Mouse (Mus musculus) testis, adult 2 months (tissue): Measurements from ENCODE around the gene Mrps26. TPM values are rescaled to one million over a fixed set of nuclear protein-coding genes. Genes with fewer than 3 reads are reported as not detected.

Experiments used
- H3K27ac ChIP-seq: fragments of 200-500 bp; 2 replicates; pipeline ENCODE4 v1.5.1; 2012; ENCODE audit warnings: low read depth, low read length; ENCODE audit not compliant: control insufficient read depth, insufficient read depth
- H3K27me3 ChIP-seq: fragments of 200-500 bp; 2 replicates; pipeline ENCODE4 v1.6.1; 2012; ENCODE audit warnings: mild to moderate bottlenecking, low read length, moderate library complexity; ENCODE audit not compliant: control insufficient read depth, insufficient read depth
- H3K36me3 ChIP-seq: fragments of 200-500 bp; 2 replicates; pipeline ENCODE4 v1.6.1; 2012; ENCODE audit warnings: mild to moderate bottlenecking, low read length; ENCODE audit not compliant: control insufficient read depth, insufficient read depth
- H3K4me1 ChIP-seq: fragments of 200-500 bp; 2 replicates; pipeline ENCODE4 v1.6.1; 2012; ENCODE audit warnings: low read length; ENCODE audit not compliant: control insufficient read depth, insufficient read depth
- H3K4me3 ChIP-seq: fragments of 200-500 bp; 2 replicates; pipeline ENCODE4 v1.5.1; 2012; ENCODE audit warnings: low read depth, mild to moderate bottlenecking, low read length, moderate library complexity, mixed read lengths; ENCODE audit not compliant: control insufficient read depth
- CTCF ChIP-seq: fragments of 200-500 bp; IDR thresholded peaks from 2 replicates; pipeline ENCODE4 v1.5.1; 2012; ENCODE audit warnings: low read depth, mild to moderate bottlenecking, inconsistent platforms, low read length, moderate library complexity; ENCODE audit not compliant: control insufficient read depth, insufficient read depth, insufficient replicate concordance
- POLR2A ChIP-seq: fragments of 200-500 bp; IDR thresholded peaks from 2 replicates; pipeline ENCODE4 v1.6.1; 2012; ENCODE audit warnings: low read depth, mild to moderate bottlenecking, inconsistent platforms, low read length, moderate library complexity; ENCODE audit not compliant: control insufficient read depth
- polyA plus RNA-seq: library from polyadenylated mRNA; depleted of rRNA; stranded (reverse); fragments of >200 nt; gene quantifications from 2 replicates; pipeline ENCODE4 v1.2.3, GENCODE M21; 2012

Mrps26 gene
- polyA plus RNA-seq, 1 experiment = 22.4 TPM

DNA sequence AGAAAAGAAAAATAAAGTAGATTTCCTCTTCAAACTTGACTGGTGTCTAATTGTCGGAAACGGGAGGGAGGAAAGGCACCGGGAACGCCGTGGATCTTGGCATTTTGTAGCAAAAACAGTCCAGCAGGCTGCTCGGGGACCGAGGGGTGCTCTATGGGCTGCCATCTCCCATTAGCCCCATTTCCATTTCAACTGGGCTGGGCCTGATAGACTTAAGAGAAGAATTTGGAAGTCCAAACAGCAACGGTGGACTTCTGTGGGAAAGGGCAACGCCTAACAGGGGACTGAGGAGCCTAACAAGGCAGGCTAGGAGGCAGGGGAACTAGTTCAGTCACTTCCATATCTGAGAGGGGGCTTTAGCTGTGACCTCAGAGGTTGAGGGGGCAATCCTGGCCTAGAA lies 13.5 kb downstream of the Mrps26 start:
- peaks cover 10% of the 10 kb centered on the region for H3K4me1 ChIP-seq
- no peak for TF ChIP-seq POLR2A
- no peak for TF ChIP-seq CTCF
- no peak overlapping the region for H3K27ac ChIP-seq
- no peaks in the 10 kb centered on the region for H3K36me3 ChIP-seq
- H3K27me3 ChIP-seq = no peaks in the 10 kb centered on the region
- H3K4me3 ChIP-seq = no peak overlapping the region

DNA sequence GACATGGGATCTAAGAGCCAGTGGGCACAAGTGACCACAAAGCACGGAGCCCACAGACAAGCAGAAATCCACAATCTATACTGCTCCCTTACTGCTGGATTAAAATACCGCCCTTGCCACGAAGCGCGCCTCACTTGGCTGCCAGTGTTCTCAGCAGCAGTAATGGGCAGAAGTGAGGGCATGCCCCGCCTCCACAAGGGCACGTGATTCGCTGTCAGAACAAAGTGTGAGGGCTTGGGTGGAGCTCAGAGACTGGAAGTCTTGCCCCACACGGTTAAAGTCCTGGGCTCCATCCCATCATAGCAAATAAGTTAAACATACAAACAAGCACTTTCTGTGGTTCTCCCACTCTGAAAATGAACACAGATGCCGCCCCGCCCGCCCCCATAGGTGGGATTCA lies 14.1 kb downstream of the Mrps26 start:
- no peak for TF ChIP-seq CTCF
- no peak for TF ChIP-seq POLR2A
- Histone ChIP-seq H3K36me3 (no peaks in the 10 kb centered on the region), H3K27ac (no peak overlapping the region), H3K4me3 (no peak overlapping the region), H3K4me1 (peaks cover 10% of the 10 kb centered on the region), H3K27me3 (no peaks in the 10 kb centered on the region)

DNA sequence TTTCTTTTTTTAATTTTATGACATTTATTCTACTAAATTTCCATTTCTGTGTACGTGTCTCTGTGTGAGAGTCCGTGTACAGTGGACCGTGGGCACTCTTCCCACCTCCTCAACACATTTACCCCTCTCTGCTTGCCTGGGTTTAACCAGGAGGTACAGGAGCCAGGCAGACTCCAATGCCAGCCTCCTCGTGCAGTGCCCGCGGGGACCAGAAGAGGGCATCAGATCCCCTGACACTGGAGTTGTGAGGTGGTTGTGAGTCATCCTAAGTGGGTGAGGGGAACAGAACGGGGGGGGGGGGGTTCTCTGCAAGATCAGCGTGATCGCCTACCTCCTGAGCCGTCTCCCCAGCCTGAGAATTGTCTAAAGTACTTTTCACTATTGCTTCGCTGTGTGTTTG lies 14.6 kb downstream of the Mrps26 start:
- H3K4me1 ChIP-seq = peaks cover 10% of the 10 kb centered on the region
- H3K36me3 ChIP-seq = no peaks in the 10 kb centered on the region

DNA sequence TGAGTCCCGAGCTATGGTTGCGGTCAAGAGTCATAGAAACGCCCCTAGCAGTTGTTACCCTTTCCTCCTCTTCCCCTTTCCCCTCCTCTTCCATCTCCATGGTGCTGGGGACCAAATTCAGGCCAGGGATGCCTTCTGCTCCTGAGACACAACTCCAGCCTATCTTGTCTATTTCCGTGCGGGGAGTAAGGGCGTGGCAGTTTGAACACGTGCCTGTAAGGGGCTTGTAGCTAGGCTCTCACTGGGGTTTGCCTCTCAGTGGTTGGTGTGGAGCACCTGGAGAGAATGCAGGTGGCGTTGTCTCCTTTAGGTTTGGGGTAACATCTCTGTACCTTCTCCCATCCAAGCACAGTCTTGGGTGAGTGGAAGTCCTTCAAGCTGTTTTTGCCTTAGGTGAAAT lies 16.2 kb downstream of the Mrps26 start:
- Histone ChIP-seq H3K27ac (no peak overlapping the region), H3K36me3 (no peaks in the 10 kb centered on the region), H3K27me3 (no peaks in the 10 kb centered on the region), H3K4me3 (no peak overlapping the region), H3K4me1 (peaks cover 10% of the 10 kb centered on the region)
- no peak for TF ChIP-seq POLR2A
- TF ChIP-seq CTCF = no peak

More for the DNA sequence above, 14.6 kb downstream of the Mrps26 start:
- H3K27ac ChIP-seq = no peak overlapping the region
- TF ChIP-seq POLR2A (no peak), CTCF (peak; percentile 58; the same call in 1 of the 2 replicates)
- H3K27me3 ChIP-seq = no peaks in the 10 kb centered on the region
- no peak overlapping the region for H3K4me3 ChIP-seq

DNA sequence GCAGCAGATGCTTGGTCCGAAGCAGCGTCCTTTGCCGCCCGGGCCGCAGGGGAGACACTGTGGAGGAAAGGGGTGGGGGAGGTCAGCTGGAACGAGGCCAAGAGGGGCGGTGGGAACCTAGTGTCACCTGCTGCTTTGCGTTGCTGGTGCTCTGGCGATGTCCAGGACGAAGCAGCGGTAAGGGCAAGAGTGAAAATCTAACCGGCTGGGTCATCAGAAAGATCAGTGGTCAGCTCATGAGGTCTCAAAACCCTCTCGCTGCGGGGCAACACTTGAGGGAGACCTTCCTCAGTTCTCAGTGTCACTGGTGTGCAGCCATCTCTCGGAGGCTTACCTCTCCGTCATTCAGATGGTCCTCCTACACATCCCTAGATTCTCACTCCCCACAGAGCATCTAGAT lies 17.7 kb downstream of the Mrps26 start:
- no peak overlapping the region for H3K27ac ChIP-seq
- no peak overlapping the region for H3K4me3 ChIP-seq
- H3K4me1 ChIP-seq = peaks cover 9% of the 10 kb centered on the region
- no peaks in the 10 kb centered on the region for H3K36me3 ChIP-seq
- TF ChIP-seq POLR2A = no peak
- TF ChIP-seq CTCF = no peak
- H3K27me3 ChIP-seq = no peaks in the 10 kb centered on the region

DNA sequence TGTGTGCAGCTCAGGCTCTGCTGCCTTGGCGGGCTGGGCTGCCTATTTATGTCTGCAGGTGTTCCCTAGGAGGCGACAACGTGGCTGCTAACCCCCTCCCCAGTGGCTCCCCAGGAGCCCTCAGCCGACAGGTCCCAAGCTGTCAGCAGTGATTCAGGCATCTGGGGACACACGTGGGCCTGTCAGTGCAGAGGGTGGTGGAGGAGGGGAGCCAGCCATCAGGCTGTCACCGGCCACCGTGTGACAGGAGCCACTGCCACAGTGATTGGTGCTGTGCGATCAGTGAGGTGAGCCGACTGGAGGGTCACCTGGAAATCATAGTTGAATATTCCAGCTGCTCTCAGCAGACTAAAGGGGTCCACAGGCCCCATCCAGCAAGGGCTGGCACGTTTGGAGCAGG lies 19.0 kb downstream of the Mrps26 start, which contains the start of gene Avp:
Avp (minus strand) TSS at position 3 of the 400 bp plus-strand sequence.
- no peak within 1 kb of the TSS for H3K27ac ChIP-seq
- no peak within 1 kb of the TSS for H3K4me3 ChIP-seq
- H3K27me3 ChIP-seq = no peaks in the 10 kb centered on the region
- H3K4me1 ChIP-seq = peaks cover 7% of the 10 kb centered on the region
- no peaks in the 10 kb centered on the region for H3K36me3 ChIP-seq
- TF ChIP-seq POLR2A (no peak), CTCF (no peak)

GRCm38 (mm10) chr2:130583902-130584560 lies 20.5 kb downstream of the Mrps26 start:
- H3K27ac ChIP-seq = no peak overlapping the region
- no peaks in the 10 kb centered on the region for H3K36me3 ChIP-seq
- no peak overlapping the region for H3K4me3 ChIP-seq
- no peaks in the 10 kb centered on the region for H3K27me3 ChIP-seq
- TF ChIP-seq CTCF = no peak
- peaks cover 5% of the 10 kb centered on the region for H3K4me1 ChIP-seq
